Mouse (Mus musculus) hindbrain, postnatal 0 days (tissue): ENCODE data around the gene Tor4a. TPM values are rescaled to one million over a fixed set of nuclear protein-coding genes. Genes with fewer than 3 reads are reported as not detected.
A peak's percentile ranks its signal among the peaks of the same experiment; 100 is the strongest.

Experiments used
- ATAC-seq: fragments of 200-750 bp; cut with Nextera tagmentation; 2 replicates; pipeline ENCODE4 v1.8.0; 2017; ENCODE audit warnings: mild to moderate bottlenecking, moderate TSS enrichment, moderate library complexity
- DNase-seq: peaks from one replicate; pipeline ENCODE4 v3.0.0-alpha.2; 2015; ENCODE audit warnings: low spot score
- H3K27ac ChIP-seq: fragments of 300-500 bp; sonication (generic); 2 replicates; pipeline ENCODE4 v1.5.1; 2014; ENCODE audit warnings: mild to moderate bottlenecking
- H3K27me3 ChIP-seq: fragments of 300-500 bp; sonication (generic); 2 replicates; pipeline ENCODE4 v1.6.1; 2014; ENCODE audit warnings: low read length, mixed read lengths; ENCODE audit not compliant: insufficient read depth
- H3K36me3 ChIP-seq: fragments of 300-500 bp; sonication (generic); 2 replicates; pipeline ENCODE4 v1.6.1; 2014; ENCODE audit warnings: low read length, mixed read lengths; ENCODE audit not compliant: insufficient read depth
- H3K4me1 ChIP-seq: fragments of 300-500 bp; sonication (generic); 2 replicates; pipeline ENCODE4 v1.6.1; 2014; ENCODE audit warnings: antibody characterized with exemption, low read length, mixed read lengths; ENCODE audit not compliant: insufficient read depth
- H3K4me2 ChIP-seq: fragments of 300-500 bp; sonication (generic); 2 replicates; pipeline ENCODE4 v1.6.1; 2014; ENCODE audit warnings: low read depth, mild to moderate bottlenecking, low read length, moderate library complexity, mixed read lengths
- H3K4me3 ChIP-seq: fragments of 300-500 bp; sonication (generic); 2 replicates; pipeline ENCODE4 v1.5.1; 2014; ENCODE audit warnings: low read length
- H3K9ac ChIP-seq: fragments of 300-500 bp; sonication (generic); replicated peaks from 2 replicates; pipeline ENCODE4 v1.6.1; 2014; ENCODE audit warnings: mild to moderate bottlenecking, low read length, moderate library complexity, mixed read lengths
- H3K9me3 ChIP-seq: fragments of 300-500 bp; sonication (generic); 2 replicates; pipeline ENCODE4 v1.6.1; 2016; ENCODE audit warnings: low read length, mixed read lengths
- CTCF ChIP-seq: IDR thresholded peaks from 2 replicates; pipeline ENCODE4 v1.5.1; 2016; ENCODE audit warnings: antibody characterized with exemption, control low read depth, low read depth
- WGBS: fragments of 180-500 bp; shearing (Covaris S2); extraction: QIAGEN DNeasy Blood & Tissue Kit; methylation state at CpG from one replicate; pipeline ENCODE4 v1.1.7; 2014; 5-methylcytosine and 5-hydroxymethylcytosine counted together
- polyA plus RNA-seq: library from polyadenylated mRNA; unstranded; fragments of >200 nt; fragmentation: Nextera tagmentation; extraction: Ambion mirVana; gene quantifications from 2 replicates; pipeline ENCODE4 v1.2.1, GENCODE M21; 2015
- total RNA-seq: library from RNA; depleted of rRNA; stranded (reverse); fragments of >200 nt; gene quantifications from 2 replicates; pipeline ENCODE4 v1.2.3, GENCODE M21; 2014

Tor4a gene
- total and polyA plus RNA-seq, 2 experiments from 2014 or later, result 1.2 to 4.7 TPM

DNA sequence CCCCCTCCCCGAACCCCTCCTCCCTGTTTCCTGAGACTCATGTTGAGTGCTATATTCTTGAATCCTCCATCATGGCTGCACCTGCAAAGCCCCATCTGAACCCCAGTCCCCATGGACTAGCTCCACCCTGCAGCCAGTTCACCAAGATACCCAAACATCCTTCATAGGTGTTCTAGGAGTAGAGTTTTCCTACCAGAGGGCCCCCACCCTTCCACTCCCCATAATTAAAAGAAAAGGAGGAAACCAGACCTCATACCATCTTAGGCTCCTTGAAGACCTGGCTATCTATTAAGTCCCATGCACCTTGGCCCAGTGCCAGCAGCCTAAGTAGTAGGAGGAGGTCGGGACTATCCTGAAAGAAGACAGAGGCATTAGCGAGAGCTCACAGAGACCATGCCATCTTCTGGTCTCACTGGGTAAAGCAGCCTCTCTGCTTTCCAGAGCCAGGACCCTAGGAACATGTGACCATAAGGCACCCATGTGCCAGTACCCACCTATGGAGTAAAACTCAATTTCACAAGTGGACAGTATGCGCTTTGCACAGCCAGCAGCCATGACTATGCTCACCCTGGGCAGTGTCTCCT is 7.0 kb upstream of the Tor4a start:
- H3K27me3 ChIP-seq, result no peaks in the 10 kb centered on the region
- H3K4me2 ChIP-seq, result no peak overlapping the region
- peak; percentile 47 for TF ChIP-seq CTCF
- DNase-seq, result peak; percentile 33
- 0 out of 2 replicates have a peak, but pooled peaks cover 3% of the 10 kb centered on the region for H3K4me1 ChIP-seq
- ATAC-seq, result peak; percentile 73
- peaks cover 77% of the 10 kb centered on the region for H3K36me3 ChIP-seq
- H3K27ac ChIP-seq, result no peak overlapping the region
- H3K9ac ChIP-seq, result no peak overlapping the region
- WGBS, result 57% methylated on average over 4 of the region's 4 CpGs
- no peak overlapping the region for H3K4me3 ChIP-seq
- no peaks in the 10 kb centered on the region for H3K9me3 ChIP-seq

DNA sequence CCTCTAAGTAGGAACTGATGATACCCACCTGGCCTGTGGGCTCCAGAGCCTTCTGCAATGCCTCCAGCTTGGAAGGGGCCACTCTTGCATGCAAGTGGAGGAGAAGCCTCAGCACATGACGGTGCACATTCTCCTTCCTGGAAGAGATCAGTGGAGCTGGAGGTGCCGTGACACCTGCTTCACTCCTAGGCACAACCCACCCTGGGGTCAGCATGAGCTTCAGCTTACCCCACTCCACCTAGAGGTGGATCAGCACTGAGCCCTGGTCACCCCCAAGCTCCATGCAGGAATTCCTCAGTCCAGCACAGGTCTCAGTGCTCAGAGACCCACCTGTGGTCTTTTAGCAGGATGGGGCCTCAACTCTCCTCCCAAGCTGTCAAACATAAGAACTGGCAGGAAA is 3.9 kb upstream of the Tor4a start:
- WGBS, result 95% methylated on average over 2 of the region's 2 CpGs

DNA sequence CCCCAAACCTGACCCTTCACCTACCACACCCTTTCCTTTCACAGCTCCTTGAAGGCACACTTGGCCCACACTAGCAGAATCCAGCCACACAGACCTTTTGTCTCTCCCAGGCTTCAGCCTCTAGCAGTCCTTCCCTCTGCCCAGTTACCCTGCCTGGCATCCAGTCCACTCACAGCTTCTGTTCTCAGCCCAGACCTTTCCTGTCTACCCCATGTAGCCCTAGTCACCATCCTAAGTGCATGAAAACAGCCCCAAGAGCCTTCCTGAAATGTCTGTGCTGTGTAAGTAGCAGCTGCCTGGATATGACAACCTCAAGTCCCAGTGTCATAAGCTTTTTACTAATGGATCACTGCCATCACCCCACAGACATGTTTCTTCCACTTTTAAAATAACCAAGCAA is 1.3 kb upstream of the Tor4a start:
- H3K9ac ChIP-seq, result no peak overlapping the region
- no peak for TF ChIP-seq CTCF
- H3K36me3 ChIP-seq, result peaks cover 41% of the 10 kb centered on the region
- H3K4me3 ChIP-seq, result no peak overlapping the region
- 0 out of 2 replicates have a peak, but pooled peaks cover 3% of the 10 kb centered on the region for H3K4me1 ChIP-seq
- no peak overlapping the region for H3K27ac ChIP-seq
- peaks cover 9% of the 10 kb centered on the region; the same call in 1 of the 2 replicates for H3K27me3 ChIP-seq
- no peak overlapping the region for H3K4me2 ChIP-seq
- ATAC-seq (no peak), DNase-seq (no peak)
- H3K9me3 ChIP-seq, result no peaks in the 10 kb centered on the region

More for the DNA sequence above, 3.9 kb upstream of the Tor4a start:
- Histone ChIP-seq H3K4me1 (no peaks in the 10 kb centered on the region), H3K27ac (no peak overlapping the region), H3K9ac (no peak overlapping the region), H3K36me3 (peaks cover 58% of the 10 kb centered on the region), H3K4me3 (no peak overlapping the region), H3K4me2 (no peak overlapping the region), H3K27me3 (0 out of 2 replicates have a peak, but pooled peaks cover 3% of the 10 kb centered on the region), H3K9me3 (no peaks in the 10 kb centered on the region)
- TF ChIP-seq CTCF, result no peak
- no peak for DNase-seq
- ATAC-seq, result no peak

DNA sequence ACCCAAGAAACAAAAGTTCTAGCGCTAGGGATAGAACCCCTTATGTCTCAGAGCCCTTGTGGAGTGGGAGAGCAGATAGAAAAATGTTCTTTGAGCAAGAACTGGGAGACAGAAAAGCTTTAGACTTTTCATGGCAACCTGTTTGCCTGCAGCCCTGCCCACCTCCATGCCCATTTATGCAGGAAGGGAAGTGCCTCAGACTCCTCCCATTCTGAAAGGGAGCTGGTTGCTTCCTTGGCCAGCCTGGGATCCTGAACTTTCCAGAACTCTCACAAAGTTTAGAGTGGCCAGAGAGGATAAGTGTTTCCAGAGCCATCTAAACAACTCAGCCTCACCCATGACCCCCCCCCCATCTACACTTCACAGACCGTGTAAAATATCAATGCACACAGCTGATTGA is 505 bp upstream of the Tor4a start:
- 0 out of 2 replicates have a peak, but pooled peaks cover 3% of the 10 kb centered on the region for H3K4me1 ChIP-seq
- DNase-seq (no peak), ATAC-seq (no peak)
- H3K4me3 ChIP-seq, result no peak overlapping the region
- no peak overlapping the region for H3K4me2 ChIP-seq
- no peak for TF ChIP-seq CTCF
- no peak overlapping the region for H3K9ac ChIP-seq
- no peaks in the 10 kb centered on the region for H3K9me3 ChIP-seq
- H3K27ac ChIP-seq, result 0 out of 2 replicates have a peak overlapping the region, but pooled peaks have one; percentile 11
- peaks cover 9% of the 10 kb centered on the region; the same call in 1 of the 2 replicates for H3K27me3 ChIP-seq
- H3K36me3 ChIP-seq, result peaks cover 34% of the 10 kb centered on the region
- 21% methylated on average over 2 of the region's 2 CpGs for WGBS

DNA sequence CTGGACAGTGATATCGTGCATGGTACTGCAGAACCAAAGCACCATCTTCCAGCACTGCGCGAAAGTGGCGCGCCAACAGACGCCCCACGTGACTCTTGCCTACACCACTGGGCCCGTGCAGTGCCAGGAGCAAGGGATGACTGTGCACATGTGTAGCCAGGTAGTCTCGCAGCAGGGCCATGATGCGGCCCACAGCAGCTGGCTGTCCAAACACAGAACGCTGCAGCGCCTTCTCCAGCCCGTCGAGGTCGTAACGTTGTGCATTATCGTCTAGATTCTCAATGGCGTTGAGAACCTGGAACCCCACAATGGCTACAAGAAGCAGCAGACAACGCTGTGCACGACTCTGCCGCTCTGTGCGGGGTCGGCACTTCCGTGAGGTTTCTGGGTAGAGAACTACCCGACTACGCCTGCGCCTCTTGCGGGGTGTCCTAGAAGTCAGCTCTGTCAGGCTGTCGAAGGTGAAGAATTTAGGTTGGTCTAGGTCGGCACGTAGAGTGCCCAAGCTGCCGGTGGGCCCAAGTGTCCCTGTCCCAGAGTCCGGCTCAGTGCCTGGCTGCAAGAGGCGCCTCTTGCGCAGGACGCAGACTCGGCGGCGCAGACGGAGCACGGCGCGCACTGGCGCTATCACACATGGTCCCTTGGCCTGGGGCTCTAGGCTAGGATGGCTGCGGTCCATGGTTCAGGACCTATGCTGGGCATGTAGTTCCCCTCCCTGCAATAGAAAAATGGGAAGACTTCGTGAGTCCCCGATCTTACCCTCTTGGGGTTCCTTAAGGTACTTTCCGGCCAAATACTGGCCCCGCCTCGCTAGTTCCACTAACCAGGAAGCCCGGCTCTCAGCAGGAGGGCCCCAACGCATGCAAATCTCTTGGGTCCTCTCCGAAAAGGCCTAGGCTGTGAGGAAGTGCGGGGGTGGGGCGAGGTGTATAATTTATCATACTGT is 1.2 kb downstream of the Tor4a start:
- no peak overlapping the region for H3K4me3 ChIP-seq
- 27% methylated on average over 55 of the region's 55 CpGs for WGBS
- 0 out of 2 replicates have a peak, but pooled peaks cover 3% of the 10 kb centered on the region for H3K4me1 ChIP-seq
- peaks cover 17% of the 10 kb centered on the region for H3K36me3 ChIP-seq
- ATAC-seq (no peak), DNase-seq (no peak)
- peaks cover 9% of the 10 kb centered on the region; the same call in 1 of the 2 replicates for H3K27me3 ChIP-seq
- peak overlapping the region; percentile 39 for H3K4me2 ChIP-seq
- no peaks in the 10 kb centered on the region for H3K9me3 ChIP-seq
- no peak overlapping the region for H3K27ac ChIP-seq
- TF ChIP-seq CTCF, result no peak
- no peak overlapping the region for H3K9ac ChIP-seq

DNA sequence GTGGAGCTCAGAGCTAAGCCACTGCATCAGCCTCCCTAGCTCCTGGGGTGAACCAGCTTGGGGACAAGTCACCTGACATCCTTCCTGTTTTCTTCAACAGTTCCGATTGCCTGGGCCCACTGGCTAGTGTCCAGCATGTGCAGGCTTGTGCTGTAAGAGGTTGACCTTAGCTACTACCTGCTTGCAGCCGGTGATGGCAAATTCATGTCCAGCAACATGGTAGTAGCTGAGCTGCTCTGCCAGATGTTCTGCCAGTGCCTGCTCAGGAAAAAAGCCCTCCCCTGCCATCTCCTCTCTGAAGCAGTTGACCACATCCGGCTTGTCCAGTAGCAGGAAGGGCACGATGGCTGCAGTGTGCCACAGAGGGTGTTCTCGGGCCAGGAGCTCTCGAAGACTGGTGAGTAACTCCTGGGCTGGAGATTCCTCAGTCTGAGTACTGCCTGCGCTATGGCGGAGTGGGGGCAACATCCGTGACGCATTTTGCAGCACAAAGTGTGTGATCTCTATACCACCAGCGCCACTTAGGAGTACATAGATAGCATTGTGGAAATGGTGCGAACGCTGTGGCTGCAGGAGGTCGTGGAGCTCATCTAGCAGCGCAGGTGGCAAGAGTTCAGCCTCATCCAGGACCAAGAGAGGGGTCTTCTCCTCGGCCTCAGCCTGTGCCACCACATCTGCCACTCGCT is 2.1 kb downstream of the Tor4a start:
- Histone ChIP-seq H3K27me3 (peaks cover 9% of the 10 kb centered on the region; the same call in 1 of the 2 replicates), H3K27ac (no peak overlapping the region), H3K4me2 (no peak overlapping the region), H3K4me3 (no peak overlapping the region), H3K4me1 (0 out of 2 replicates have a peak, but pooled peaks cover 3% of the 10 kb centered on the region), H3K9me3 (no peaks in the 10 kb centered on the region), H3K9ac (no peak overlapping the region), H3K36me3 (peaks cover 8% of the 10 kb centered on the region)
- ATAC-seq (no peak), DNase-seq (no peak)
- TF ChIP-seq CTCF, result no peak
- 83% methylated on average over 17 of the region's 17 CpGs for WGBS
